Mouse (Mus musculus) MEL (cell line): ENCODE measurements at regions not wholly inside any gene's neighbourhood (a gene's known extent, or its start where the extent isn't known, plus 50 kb on each side); places are given as distances from the start of the nearest gene placed in this dataset.

Source experiments
- DNase-seq: peaks from one replicate; pipeline ENCODE4 v3.0.0; 2011; ENCODE audit warnings: low read depth, low spot score
- H3K27ac ChIP-seq: 2 replicates; pipeline ENCODE4 v1.5.1; 2012; ENCODE audit warnings: low read depth, mild to moderate bottlenecking, control low read depth, low read length, moderate library complexity; ENCODE audit not compliant: control insufficient read depth
- H3K27me3 ChIP-seq, 2 experiments: fragments of 150-350 bp in 1 of 2; sonication (generic) in 1 of 2; 2 replicates each; pipeline ENCODE4 v1.6.1; 2012; ENCODE audit warnings: low read length in 2 of 2, mild to moderate bottlenecking in 2 of 2, improper control_type of control experiment in 1 of 2, moderate library complexity in 1 of 2; ENCODE audit not compliant: insufficient read depth in 2 of 2, control insufficient read depth in 1 of 2
- H3K36me3 ChIP-seq, 2 experiments: 2 replicates each; pipeline ENCODE4 v1.6.1; 2012 to 2014; ENCODE audit warnings: low read length in 2 of 2, improper control_type of control experiment in 1 of 2, inconsistent platforms in 1 of 2, mild to moderate bottlenecking in 1 of 2; ENCODE audit not compliant: insufficient read depth in 2 of 2, control insufficient read depth in 1 of 2
- H3K4me1 ChIP-seq, 2 experiments: fragments of 150-350 bp in 1 of 2; sonication (generic) in 1 of 2; 2 replicates each; pipeline ENCODE4 v1.6.1; 2012; ENCODE audit warnings: low read length in 2 of 2, improper control_type of control experiment in 1 of 2, mild to moderate bottlenecking in 1 of 2; ENCODE audit not compliant: insufficient read depth in 2 of 2, control insufficient read depth in 1 of 2
- H3K4me3 ChIP-seq, 2 experiments: fragments of 150-350 bp in 1 of 2; sonication (generic) in 1 of 2; 2 replicates each; pipeline ENCODE4 v1.5.1; 2012; ENCODE audit warnings: low read depth in 2 of 2, low read length in 2 of 2, mild to moderate bottlenecking in 2 of 2, moderate library complexity in 2 of 2, control low read depth in 1 of 2, improper control_type of control experiment in 1 of 2; ENCODE audit not compliant: control insufficient read depth in 1 of 2, insufficient read depth in 1 of 2
- H3K79me2 ChIP-seq: 2 replicates; pipeline ENCODE4 v1.6.1; 2012; ENCODE audit warnings: mild to moderate bottlenecking, low read length, moderate library complexity; ENCODE audit not compliant: control insufficient read depth, poor library complexity, insufficient read depth
- H3K9ac ChIP-seq: 2 replicates; pipeline ENCODE4 v1.6.1; 2012; ENCODE audit warnings: low read depth, mild to moderate bottlenecking, control low read depth, low read length, moderate library complexity; ENCODE audit not compliant: control insufficient read depth, poor library complexity, severe bottlenecking
- H3K9me3 ChIP-seq: fragments of 150-350 bp; sonication (generic); replicated peaks from 2 replicates; pipeline ENCODE4 v1.6.1; 2012; ENCODE audit warnings: mild to moderate bottlenecking, low read length, improper control_type of control experiment, moderate library complexity; ENCODE audit not compliant: insufficient read depth
- BHLHE40 ChIP-seq: IDR thresholded peaks from 2 replicates; pipeline ENCODE4 v1.6.1; 2012; ENCODE audit warnings: low read depth, mild to moderate bottlenecking, inconsistent platforms, low read length, improper control_type of control experiment, borderline replicate concordance
- CHD1 ChIP-seq: IDR thresholded peaks from 2 replicates; pipeline ENCODE4 v1.6.1; 2012; ENCODE audit warnings: low read depth, mild to moderate bottlenecking, inconsistent platforms, low read length, improper control_type of control experiment
- CHD2 ChIP-seq: IDR thresholded peaks from 2 replicates; pipeline ENCODE4 v1.6.1; 2011; ENCODE audit warnings: low read length, improper control_type of control experiment
- CTCF ChIP-seq, 3 experiments: IDR thresholded peaks in 2 of 3; conservative IDR thresholded peaks in 1 of 3; 2 replicates each; pipeline ENCODE4 v1.5.1; 2011 to 2012; ENCODE audit warnings: low read length in 3 of 3, low read depth in 2 of 3, mild to moderate bottlenecking in 2 of 3, improper control_type of control experiment in 1 of 3, inconsistent platforms in 1 of 3, mixed read lengths in 1 of 3, moderate library complexity in 1 of 3; ENCODE audit not compliant: control insufficient read depth in 1 of 3, insufficient read depth in 1 of 3, poor library complexity in 1 of 3, severe bottlenecking in 1 of 3
- E2F4 ChIP-seq: IDR thresholded peaks from 2 replicates; pipeline ENCODE4 v1.6.1; 2011; ENCODE audit warnings: low read depth, low read length, improper control_type of control experiment, borderline replicate concordance
- EP300 ChIP-seq, 2 experiments: IDR thresholded peaks; 2 replicates each; pipeline ENCODE4 v1.6.1; 2011; ENCODE audit warnings: improper control_type of control experiment in 2 of 2, low read length in 2 of 2, low read depth in 1 of 2, mild to moderate bottlenecking in 1 of 2
- GATA1 ChIP-seq: IDR thresholded peaks from 2 replicates; pipeline ENCODE4 v1.6.1; 2011; ENCODE audit warnings: low read depth, low read length, improper control_type of control experiment
- HCFC1 ChIP-seq: IDR thresholded peaks from 2 replicates; pipeline ENCODE4 v1.6.1; 2012; ENCODE audit warnings: low read depth, mild to moderate bottlenecking, inconsistent platforms, low read length, improper control_type of control experiment, moderate library complexity
- JUND ChIP-seq: IDR thresholded peaks from 2 replicates; pipeline ENCODE4 v1.6.1; 2011; ENCODE audit warnings: low read depth, mild to moderate bottlenecking, improper control_type of control experiment, low read length
- KAT2A ChIP-seq: conservative IDR thresholded peaks from 2 replicates; pipeline ENCODE4 v1.6.1; 2012; ENCODE audit warnings: low read depth, low read length, improper control_type of control experiment, inconsistent platforms
- MAFK ChIP-seq: IDR thresholded peaks from 2 replicates; pipeline ENCODE4 v1.6.1; 2011; ENCODE audit warnings: low read depth, mild to moderate bottlenecking, low read length, improper control_type of control experiment, borderline replicate concordance
- MAZ ChIP-seq: IDR thresholded peaks from 2 replicates; pipeline ENCODE4 v1.6.1; 2012; ENCODE audit warnings: low read depth, mild to moderate bottlenecking, inconsistent platforms, low read length, improper control_type of control experiment
- MEF2A ChIP-seq: IDR thresholded peaks from 2 replicates; pipeline ENCODE4 v1.6.1; 2014; ENCODE audit warnings: low read depth, mild to moderate bottlenecking, inconsistent platforms, low read length, improper control_type of control experiment; ENCODE audit not compliant: poor library complexity, insufficient replicate concordance, severe bottlenecking; ENCODE audit errors: extremely low read depth
- NELFE ChIP-seq: IDR thresholded peaks from 2 replicates; pipeline ENCODE4 v1.6.1; 2011; ENCODE audit warnings: low read depth, low read length, improper control_type of control experiment
- NRF1 ChIP-seq: IDR thresholded peaks from 2 replicates; pipeline ENCODE4 v1.6.1; 2014; ENCODE audit warnings: low read depth, mild to moderate bottlenecking, inconsistent platforms, low read length, improper control_type of control experiment, moderate library complexity; ENCODE audit not compliant: poor library complexity, insufficient read depth, severe bottlenecking
- POLR2A ChIP-seq, 2 experiments: IDR thresholded peaks; 2 replicates each; pipeline ENCODE4 v1.6.1; 2011 to 2012; ENCODE audit warnings: low read length in 2 of 2, mild to moderate bottlenecking in 2 of 2, control low read depth in 1 of 2, improper control_type of control experiment in 1 of 2, low read depth in 1 of 2, moderate library complexity in 1 of 2; ENCODE audit not compliant: control insufficient read depth in 1 of 2, insufficient read depth in 1 of 2, poor library complexity in 1 of 2
- RAD21 ChIP-seq: IDR thresholded peaks from 2 replicates; pipeline ENCODE4 v1.6.1; 2011; ENCODE audit warnings: mild to moderate bottlenecking, low read depth, low read length, improper control_type of control experiment
- RCOR1 ChIP-seq: IDR thresholded peaks from 2 replicates; pipeline ENCODE4 v1.6.1; 2012; ENCODE audit warnings: low read depth, mild to moderate bottlenecking, inconsistent platforms, low read length, improper control_type of control experiment
- SIN3A ChIP-seq: IDR thresholded peaks from 2 replicates; pipeline ENCODE4 v1.6.1; 2012; ENCODE audit warnings: low read length, improper control_type of control experiment, inconsistent platforms
- SMC3 ChIP-seq: IDR thresholded peaks from 2 replicates; pipeline ENCODE4 v1.6.1; 2011; ENCODE audit warnings: low read depth, low read length, improper control_type of control experiment
- TBP ChIP-seq: IDR thresholded peaks from 2 replicates; pipeline ENCODE4 v1.8.0; 2011; ENCODE audit warnings: low read depth, low read length, improper control_type of control experiment
- USF1 ChIP-seq: IDR thresholded peaks from 2 replicates; pipeline ENCODE4 v1.6.1; 2014; ENCODE audit warnings: low read depth, mild to moderate bottlenecking, inconsistent platforms, low read length, improper control_type of control experiment, moderate library complexity
- ZC3H11A ChIP-seq: IDR thresholded peaks from 2 replicates; pipeline ENCODE4 v1.6.1; 2012; ENCODE audit warnings: low read depth, mild to moderate bottlenecking, inconsistent platforms, low read length, improper control_type of control experiment
- ZMIZ1 ChIP-seq: IDR thresholded peaks from 2 replicates; pipeline ENCODE4 v1.6.1; 2012; ENCODE audit warnings: low read depth, mild to moderate bottlenecking, inconsistent platforms, low read length, improper control_type of control experiment, moderate library complexity
- ZNF384 ChIP-seq: IDR thresholded peaks from 2 replicates; pipeline ENCODE4 v1.6.1; 2012; ENCODE audit warnings: low read depth, mild to moderate bottlenecking, inconsistent platforms, low read length, improper control_type of control experiment

- peak; percentile 50; the same call in 1 of the 2 replicates for TF ChIP-seq JUND
- no peak for TF ChIP-seq ZC3H11A
- TF ChIP-seq BHLHE40 = peak; percentile 74; the same call in 1 of the 2 replicates
- TF ChIP-seq HCFC1 = no peak
- peak; percentile 45; the same call in 1 of the 2 replicates for TF ChIP-seq ZNF384
- peak; percentile 78 for TF ChIP-seq SIN3A
- no peak for TF ChIP-seq NRF1
- TF ChIP-seq EP300 (IDR thresholded peaks at IDR 0.05; ENCODE audit: low read depth in 1 of 2, low read length in 2 of 2) = peak; percentile 98 to 99
- peak; percentile 92 for TF ChIP-seq RCOR1
- no peak for TF ChIP-seq USF1
- no peak for TF ChIP-seq SMC3
- TF ChIP-seq CHD1 = no peak
- TF ChIP-seq ZMIZ1 = no peak
Observed at GRCm38 (mm10) chr3:66546576-66546975, 249.9 kb upstream of the Veph1 start (continued).

DNA sequence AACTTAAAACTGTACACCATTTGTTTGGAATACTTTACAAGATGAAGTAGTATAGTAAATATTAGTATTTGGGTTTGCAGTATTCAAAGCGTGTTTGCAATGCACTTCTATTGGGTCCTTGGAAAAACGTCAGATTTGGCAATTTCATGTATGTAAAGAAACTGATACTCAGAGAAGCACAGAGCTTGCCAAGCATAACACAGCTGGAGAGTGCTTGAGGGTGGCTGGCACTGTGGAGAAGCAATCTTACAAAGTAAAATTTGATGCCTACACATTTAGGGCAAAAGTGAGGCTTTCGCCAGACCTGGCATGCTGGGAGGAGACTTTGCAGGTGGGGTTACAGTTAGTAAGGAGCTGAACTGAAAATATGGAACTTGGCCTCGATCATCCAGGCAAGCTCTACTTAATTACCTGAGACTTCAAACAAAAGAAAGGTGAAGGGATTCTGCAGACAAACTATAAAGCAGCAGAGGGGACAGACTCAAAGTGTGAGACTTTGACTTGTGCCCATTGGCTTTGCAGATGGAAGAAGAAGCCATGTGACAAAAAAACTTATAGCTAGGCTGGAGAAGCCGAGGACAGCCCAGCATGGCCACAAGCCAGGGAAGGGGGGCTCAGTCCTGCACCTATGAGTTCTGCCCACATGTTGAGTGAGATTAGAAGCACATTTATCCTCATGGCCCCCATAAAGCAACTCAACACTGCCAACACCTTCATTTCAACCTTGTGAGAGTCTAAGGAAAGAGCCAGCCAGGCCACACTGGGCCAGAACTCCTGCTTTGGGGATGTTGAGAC is 247.7 kb upstream of the Veph1 start:
- H3K36me3 ChIP-seq = peaks cover 0 to 18% of the 10 kb centered on the region in 2 experiments; a peak in 2 of 4 replicates
- no peak for DNase-seq
- H3K27me3 ChIP-seq = no peaks in the 10 kb centered on the region
- H3K79me2 ChIP-seq = no peaks in the 10 kb centered on the region
- no peak overlapping the region for H3K4me3 ChIP-seq
- H3K9me3 ChIP-seq = no peaks in the 10 kb centered on the region
- H3K27ac ChIP-seq = no peak overlapping the region
- peaks cover 9 to 12% of the 10 kb centered on the region in 2 experiments for H3K4me1 ChIP-seq
- no peak overlapping the region for H3K9ac ChIP-seq
- TF ChIP-seq EP300 (IDR thresholded peaks at IDR 0.05; ENCODE audit: low read depth in 1 of 2, low read length in 2 of 2) = no peak
- no peak for TF ChIP-seq MAFK
- TF ChIP-seq CTCF (IDR thresholded peaks at IDR 0.05 in 2 of 3, conservative IDR thresholded peaks at IDR 0.05 in 1 of 3; ENCODE audit: control insufficient read depth in 1 of 3, insufficient read depth in 1 of 3, low read depth in 2 of 3, low read length in 3 of 3, poor library complexity in 1 of 3, severe bottlenecking in 1 of 3) = no peak
- no peak for TF ChIP-seq SIN3A
- TF ChIP-seq USF1 = no peak

DNA sequence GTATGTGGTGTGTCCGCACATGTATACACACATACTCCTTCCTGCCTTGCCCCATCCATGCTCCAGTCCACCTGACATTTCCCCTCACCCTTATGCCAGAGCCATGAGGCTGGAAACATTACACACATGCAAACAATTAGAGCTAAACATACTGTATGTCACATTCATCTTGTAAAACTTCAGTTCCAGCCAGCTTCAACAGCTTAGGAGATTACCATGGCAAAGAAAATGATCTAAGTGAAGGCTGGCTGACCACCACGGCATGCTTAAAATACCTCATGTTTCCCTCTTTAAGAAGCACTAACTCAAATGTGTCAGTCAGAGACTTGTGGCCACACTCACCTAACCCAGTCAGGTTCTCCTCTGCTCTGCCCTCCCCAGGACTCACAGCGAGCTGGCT is 246.2 kb upstream of the Veph1 start:
- Histone ChIP-seq H3K4me1 (peaks cover 9% of the 10 kb centered on the region in 2 experiments), H3K27me3 (no peaks in the 10 kb centered on the region), H3K9ac (no peak overlapping the region), H3K9me3 (no peaks in the 10 kb centered on the region), H3K79me2 (no peaks in the 10 kb centered on the region), H3K27ac (no peak overlapping the region), H3K4me3 (no peak overlapping the region), H3K36me3 (peaks cover 0 to 18% of the 10 kb centered on the region in 2 experiments; a peak in 2 of 4 replicates)
- TF ChIP-seq MEF2A (no peak), ZMIZ1 (no peak), POLR2A (IDR thresholded peaks at IDR 0.05; ENCODE audit: control insufficient read depth in 1 of 2, insufficient read depth in 1 of 2, low read depth in 1 of 2, low read length in 2 of 2, poor library complexity in 1 of 2) (no peak), E2F4 (no peak), NRF1 (no peak), RAD21 (no peak), JUND (no peak), EP300 (IDR thresholded peaks at IDR 0.05; ENCODE audit: low read depth in 1 of 2, low read length in 2 of 2) (no peak), KAT2A (no peak), SIN3A (no peak), ZNF384 (no peak), GATA1 (no peak), CHD2 (no peak), MAZ (no peak), CHD1 (no peak), NELFE (no peak), TBP (no peak), ZC3H11A (no peak), CTCF (IDR thresholded peaks at IDR 0.05 in 2 of 3, conservative IDR thresholded peaks at IDR 0.05 in 1 of 3; ENCODE audit: control insufficient read depth in 1 of 3, insufficient read depth in 1 of 3, low read depth in 2 of 3, low read length in 3 of 3, poor library complexity in 1 of 3, severe bottlenecking in 1 of 3) (no peak), MAFK (no peak)
- no peak for DNase-seq
